Mouse (Mus musculus) small intestine, adult 2 months (tissue): ENCODE results near the gene C730034F03Rik. TPM values are rescaled to one million over a fixed set of nuclear protein-coding genes. Genes with fewer than 3 reads are reported as not detected.

Experiments
- H3K27ac ChIP-seq: fragments of 200-500 bp; 2 replicates; pipeline ENCODE4 v1.5.1; 2012; ENCODE audit warnings: low read depth, low read length, control low read depth, inconsistent platforms; ENCODE audit not compliant: insufficient read depth
- H3K27me3 ChIP-seq: fragments of 200-500 bp; 2 replicates; pipeline ENCODE4 v1.6.1; 2012; ENCODE audit warnings: mild to moderate bottlenecking, moderate library complexity, low read length, inconsistent platforms; ENCODE audit not compliant: control insufficient read depth, insufficient read depth
- H3K36me3 ChIP-seq: fragments of 200-500 bp; 2 replicates; pipeline ENCODE4 v1.6.1; 2012; ENCODE audit warnings: mild to moderate bottlenecking, low read length, control low read depth, inconsistent platforms; ENCODE audit not compliant: control insufficient read depth, insufficient read depth
- H3K4me1 ChIP-seq: fragments of 200-500 bp; 2 replicates; pipeline ENCODE4 v1.6.1; 2012; ENCODE audit warnings: low read length, inconsistent platforms, mixed read lengths; ENCODE audit not compliant: control insufficient read depth, insufficient read depth, insufficient read length
- H3K4me3 ChIP-seq: fragments of 200-500 bp; 2 replicates; pipeline ENCODE4 v1.5.1; 2012; ENCODE audit warnings: low read depth, mild to moderate bottlenecking, control low read depth, inconsistent platforms, low read length, moderate library complexity
- CTCF ChIP-seq: fragments of 200-500 bp; IDR thresholded peaks from 2 replicates; pipeline ENCODE4 v1.5.1; 2012; ENCODE audit warnings: low read depth, mild to moderate bottlenecking, control low read depth, inconsistent platforms, low read length, moderate library complexity, mixed read lengths; ENCODE audit not compliant: insufficient replicate concordance, insufficient read length; ENCODE audit errors: extremely low read depth
- POLR2A ChIP-seq: fragments of 200-500 bp; IDR thresholded peaks from 2 replicates; pipeline ENCODE4 v1.6.1; 2012; ENCODE audit warnings: low read depth, mild to moderate bottlenecking, control low read depth, inconsistent platforms, low read length, moderate library complexity
- WGBS: fragments of 180-500 bp; shearing (Covaris S2); methylation state at CpG from one replicate; pipeline ENCODE4 v1.1.7; 2018; 5-methylcytosine and 5-hydroxymethylcytosine counted together
- polyA plus RNA-seq: library from polyadenylated mRNA; depleted of rRNA; stranded (reverse); fragments of >200 nt; gene quantifications from 2 replicates; pipeline ENCODE4 v1.2.3, GENCODE M21; 2012

C730034F03Rik gene
- polyA plus RNA-seq, 1 experiment: 0.76 TPM

DNA sequence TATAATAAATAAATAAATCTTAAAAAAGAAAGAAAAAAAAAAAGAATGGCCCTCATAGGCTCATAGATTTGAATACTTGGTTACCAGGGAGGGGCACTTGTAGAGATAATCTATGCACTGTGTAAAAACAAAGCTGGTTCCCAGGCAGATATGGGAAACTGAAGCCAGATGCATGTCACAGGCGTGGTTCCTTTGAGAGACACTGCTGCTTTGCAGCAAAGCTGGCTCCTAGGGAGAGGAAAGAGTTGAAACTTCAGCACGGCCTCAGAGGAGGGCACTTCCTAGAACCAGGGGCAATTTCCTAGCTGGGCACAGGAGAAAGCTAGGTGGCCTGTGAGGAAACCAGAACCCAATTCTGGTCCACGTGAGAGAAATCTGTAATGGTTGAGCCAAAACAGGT lies 4.7 kb downstream of the C730034F03Rik start:
- 67% methylated on average over 3 of the region's 3 CpGs for WGBS
- Histone ChIP-seq H3K36me3 (no peaks in the 10 kb centered on the region), H3K4me3 (no peak overlapping the region), H3K27ac (no peak overlapping the region), H3K4me1 (peaks cover 10% of the 10 kb centered on the region; the same call in 1 of the 2 replicates), H3K27me3 (no peaks in the 10 kb centered on the region)
- TF ChIP-seq CTCF: no peak
- TF ChIP-seq POLR2A: no peak

DNA sequence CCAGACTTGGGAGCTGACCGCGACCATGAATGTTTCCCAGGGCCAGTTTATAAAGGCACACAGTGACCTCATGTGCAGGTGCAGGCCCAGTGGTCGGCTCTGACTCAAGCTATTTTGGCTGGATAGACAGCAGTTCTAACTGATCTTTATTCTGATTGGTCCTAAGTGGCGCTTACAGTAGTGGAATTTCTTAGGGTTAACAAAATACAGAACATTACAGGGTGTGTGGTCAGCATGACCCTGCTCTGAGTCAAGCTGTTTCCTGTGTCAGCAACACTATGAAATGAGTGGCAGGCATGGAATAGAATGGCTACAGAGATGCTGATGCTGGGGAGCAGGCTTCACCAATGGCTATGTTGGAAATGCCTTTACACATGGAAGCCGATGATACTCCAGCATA lies 6.5 kb downstream of the C730034F03Rik start:
- WGBS: 83% methylated on average over 5 of the region's 5 CpGs
- TF ChIP-seq CTCF (no peak), POLR2A (no peak)
- peaks cover 9% of the 10 kb centered on the region; the same call in 1 of the 2 replicates for H3K4me1 ChIP-seq
- no peaks in the 10 kb centered on the region for H3K27me3 ChIP-seq
- no peak overlapping the region for H3K4me3 ChIP-seq
- H3K36me3 ChIP-seq: no peaks in the 10 kb centered on the region
- H3K27ac ChIP-seq: no peak overlapping the region

DNA sequence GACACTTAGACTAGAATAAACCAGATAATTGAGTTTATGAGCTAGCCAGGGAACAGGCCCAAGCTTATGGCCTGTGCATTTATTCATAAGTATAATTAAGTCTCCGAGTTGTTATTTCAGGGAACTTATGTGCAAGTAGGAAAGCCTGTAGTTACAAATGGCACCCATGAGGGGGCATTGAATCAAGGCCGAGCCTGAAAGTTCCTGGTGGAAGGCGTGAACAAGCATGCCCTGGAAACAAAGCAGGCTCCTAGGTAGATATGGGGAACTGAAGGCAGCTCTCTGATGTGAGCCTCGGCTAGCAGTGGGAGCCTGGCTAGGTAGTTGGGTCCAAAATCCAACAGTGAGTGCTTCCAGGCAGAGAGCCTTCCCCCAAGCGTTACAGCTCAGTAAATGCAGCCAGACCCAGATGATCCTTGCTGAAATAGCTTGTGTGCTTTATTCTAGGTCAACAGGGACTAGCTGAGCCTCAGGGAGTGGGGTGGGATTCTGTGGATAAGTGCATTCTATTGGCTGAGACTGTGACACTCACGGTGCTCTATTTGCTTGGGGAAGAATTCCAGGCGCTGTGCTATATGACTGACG lies 13.2 kb downstream of the C730034F03Rik start:
- Histone ChIP-seq H3K4me3 (no peak overlapping the region), H3K27me3 (no peaks in the 10 kb centered on the region), H3K27ac (no peak overlapping the region), H3K4me1 (0 out of 2 replicates have a peak, but pooled peaks cover 1% of the 10 kb centered on the region), H3K36me3 (no peaks in the 10 kb centered on the region)
- TF ChIP-seq POLR2A: no peak
- no peak for TF ChIP-seq CTCF
- 44% methylated on average over 8 of the region's 8 CpGs for WGBS

DNA sequence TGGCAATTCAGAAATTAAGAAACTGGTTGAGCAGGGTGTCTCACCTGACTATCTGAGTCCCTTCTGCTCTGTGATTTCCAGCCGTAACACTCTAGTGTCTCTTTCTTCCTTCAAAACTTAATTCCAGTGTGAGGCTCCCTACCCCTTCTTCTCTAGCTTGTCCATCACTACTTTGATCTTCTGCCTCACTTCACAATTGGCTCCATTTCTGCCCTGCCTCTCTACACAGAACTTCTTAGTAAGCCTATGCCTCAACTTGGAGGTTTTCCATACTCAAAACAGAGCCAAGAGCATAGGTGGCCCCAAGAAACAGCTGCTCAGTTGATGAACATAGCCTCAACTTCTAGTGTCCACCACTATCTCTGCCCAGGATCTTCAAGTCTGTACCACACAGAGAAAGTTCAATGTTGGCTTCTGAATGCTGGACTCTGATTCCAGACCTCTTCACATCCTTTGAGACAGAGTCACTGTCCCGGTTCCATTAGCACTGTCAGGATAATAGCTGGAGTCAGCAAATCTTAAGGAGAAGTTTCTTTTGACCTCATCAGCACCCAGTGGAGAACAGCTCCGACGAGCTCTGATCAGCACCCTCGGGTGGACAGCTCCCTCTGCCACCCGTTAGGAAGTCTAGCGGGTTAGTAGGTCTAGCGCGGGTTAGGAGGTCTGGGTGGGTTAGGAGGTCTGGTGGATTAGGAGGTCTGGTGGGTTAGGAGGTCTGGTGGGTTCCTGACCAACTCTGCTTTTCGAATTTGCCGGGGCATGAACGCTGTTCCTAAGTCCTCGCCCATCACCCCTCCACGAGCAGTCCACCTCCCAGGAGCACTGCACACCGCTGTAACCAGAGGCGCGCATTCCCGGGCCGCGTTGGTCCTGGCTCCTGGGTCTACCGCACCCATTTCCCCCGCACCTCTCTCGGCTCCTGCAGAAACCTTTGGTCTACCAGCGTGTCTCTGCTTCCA lies 23.8 kb downstream of the C730034F03Rik start:
- no peaks in the 10 kb centered on the region for H3K36me3 ChIP-seq
- WGBS: 7% methylated on average over 24 of the region's 24 CpGs
- H3K27me3 ChIP-seq: peaks cover 13% of the 10 kb centered on the region
- peaks cover 7% of the 10 kb centered on the region for H3K4me1 ChIP-seq
- H3K27ac ChIP-seq: no peak overlapping the region
- TF ChIP-seq POLR2A: no peak
- TF ChIP-seq CTCF: no peak
- H3K4me3 ChIP-seq: no peak overlapping the region; the same call in 1 of the 2 replicates

DNA sequence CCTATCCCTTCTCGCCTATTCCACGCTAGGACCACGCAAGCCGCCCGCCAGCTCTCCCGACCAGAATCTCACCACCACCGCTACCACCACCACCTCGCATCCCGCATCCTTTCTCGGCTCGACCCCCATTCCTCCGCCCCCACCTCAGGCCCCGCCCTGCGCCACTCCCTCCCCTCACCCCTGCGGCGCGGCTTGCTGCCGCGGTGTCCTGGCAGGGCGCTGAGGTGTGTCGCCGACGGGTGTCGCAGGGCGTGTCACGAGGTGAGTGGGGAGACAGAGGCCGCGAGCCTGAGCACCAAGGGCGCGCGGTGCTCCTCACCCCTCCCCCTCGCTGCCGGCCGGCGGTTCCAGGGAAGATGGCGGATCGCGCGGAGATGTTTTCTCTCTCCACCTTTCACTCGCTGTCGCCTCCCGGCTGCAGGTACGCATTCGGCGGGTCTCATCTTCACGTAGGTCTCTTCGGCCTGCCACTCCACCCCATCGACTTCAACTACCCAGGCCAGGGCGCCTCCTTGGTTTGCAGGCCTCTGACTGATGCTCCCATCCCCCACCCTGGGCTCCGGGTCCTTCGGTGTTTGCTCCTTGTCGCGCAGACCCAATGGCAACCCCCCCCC lies 24.6 kb downstream of the C730034F03Rik start, which contains the start of gene Mapk8ip2:
Mapk8ip2 (plus strand) TSS at position 49 of the 614 bp plus-strand sequence.
- H3K4me3 ChIP-seq: peak within 1 kb of the TSS; percentile 45
- TF ChIP-seq CTCF: no peak
- TF ChIP-seq POLR2A: no peak
- 3% methylated on average over 53 of the region's 53 CpGs for WGBS

DNA sequence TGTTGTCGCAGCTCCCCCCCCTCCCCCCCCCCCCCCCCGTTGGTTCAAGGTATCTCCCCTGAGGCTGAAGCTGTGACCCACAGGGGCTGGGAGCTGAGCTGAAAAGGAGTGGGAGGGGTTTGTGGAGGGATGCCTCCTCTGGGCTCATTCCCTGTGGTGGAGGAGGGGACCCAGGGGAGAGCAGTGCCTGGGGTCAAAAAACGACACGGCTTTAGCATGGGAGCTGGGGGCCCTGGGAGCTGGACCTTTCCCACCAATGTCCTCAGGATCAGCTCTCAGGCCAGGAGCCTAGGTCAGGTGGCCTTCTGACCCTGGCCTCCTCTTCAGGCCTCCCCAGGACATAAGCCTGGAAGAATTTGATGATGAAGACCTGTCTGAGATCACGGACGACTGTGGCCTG lies 25.5 kb downstream of the C730034F03Rik start:
- no peak overlapping the region for H3K27ac ChIP-seq
- H3K4me1 ChIP-seq: peaks cover 7% of the 10 kb centered on the region
- TF ChIP-seq POLR2A (no peak), CTCF (no peak)
- no peak overlapping the region for H3K4me3 ChIP-seq
- H3K27me3 ChIP-seq: peaks cover 13% of the 10 kb centered on the region
- H3K36me3 ChIP-seq: no peaks in the 10 kb centered on the region
- 46% methylated on average over 4 of the region's 6 CpGs for WGBS

More for the DNA sequence above, 24.6 kb downstream of the C730034F03Rik start, which contains the start of gene Mapk8ip2:
- no peaks in the 10 kb centered on the region for H3K36me3 ChIP-seq
- H3K27ac ChIP-seq: no peak within 1 kb of the TSS
- H3K27me3 ChIP-seq: peaks cover 13% of the 10 kb centered on the region
- H3K4me1 ChIP-seq: peaks cover 7% of the 10 kb centered on the region
